Mouse (Mus musculus) kidney, embryonic 15.5 days (tissue): ENCODE measurements around the gene Map4k5. TPM values are rescaled to one million over a fixed set of nuclear protein-coding genes. Genes with fewer than 3 reads are reported as not detected.
A peak's percentile ranks its signal among the peaks of the same experiment; 100 is the strongest.

Experiments
- ATAC-seq: fragments of 200-750 bp; cut with Nextera tagmentation; replicated peaks from 2 replicates; pipeline ENCODE4 v1.8.0; 2017; ENCODE audit warnings: moderate TSS enrichment; ENCODE audit not compliant: low FRiP score
- H3K27ac ChIP-seq: fragments of 300-500 bp; sonication (generic); 2 replicates; pipeline ENCODE4 v1.5.1; 2015; ENCODE audit warnings: mild to moderate bottlenecking, inconsistent platforms
- H3K27me3 ChIP-seq: fragments of 300-500 bp; sonication (generic); 2 replicates; pipeline ENCODE4 v1.6.1; 2015; ENCODE audit warnings: inconsistent platforms
- H3K36me3 ChIP-seq: fragments of 300-500 bp; sonication (generic); 2 replicates; pipeline ENCODE4 v1.6.1; 2015; ENCODE audit warnings: inconsistent platforms
- H3K4me1 ChIP-seq: fragments of 300-500 bp; sonication (generic); 2 replicates; pipeline ENCODE4 v1.6.1; 2015; ENCODE audit warnings: inconsistent platforms
- H3K4me2 ChIP-seq: fragments of 300-500 bp; sonication (generic); 2 replicates; pipeline ENCODE4 v1.6.1; 2015; ENCODE audit warnings: moderate library complexity, mild to moderate bottlenecking, inconsistent platforms
- H3K4me3 ChIP-seq: fragments of 300-500 bp; sonication (generic); replicated peaks from 2 replicates; pipeline ENCODE4 v1.5.1; 2015; ENCODE audit warnings: mild to moderate bottlenecking, inconsistent platforms
- H3K9ac ChIP-seq: fragments of 300-500 bp; sonication (generic); 2 replicates; pipeline ENCODE4 v1.6.1; 2015; ENCODE audit warnings: mild to moderate bottlenecking, inconsistent platforms
- H3K9me3 ChIP-seq: fragments of 300-500 bp; sonication (generic); replicated peaks from 2 replicates; pipeline ENCODE4 v1.6.1; 2016; ENCODE audit warnings: inconsistent platforms
- WGBS: fragments of 180-500 bp; shearing (Covaris S2); methylation state at CpG from one replicate; pipeline ENCODE4 v1.1.7; 2015; ENCODE audit warnings: mixed read lengths; 5-methylcytosine and 5-hydroxymethylcytosine counted together
- polyA plus RNA-seq: library from polyadenylated mRNA; unstranded; fragments of >200 nt; fragmentation: Nextera tagmentation; extraction: Ambion mirVana; gene quantifications from 2 replicates; pipeline ENCODE4 v1.2.1, GENCODE M21; 2015

Gene Map4k5
- polyA plus RNA-seq, 1 experiment from 2014 or later: 34.3 TPM

- H3K36me3 ChIP-seq: no peaks in the 10 kb centered on the region
- peaks cover 13% of the 10 kb centered on the region for H3K4me1 ChIP-seq
- H3K9me3 ChIP-seq: no peaks in the 10 kb centered on the region
- H3K4me3 ChIP-seq: peak overlapping the region; percentile 40
- H3K27ac ChIP-seq: no peak overlapping the region
- WGBS: 37% methylated on average over 19 of the region's 19 CpGs
- ATAC-seq: 0 out of 2 replicates have a peak, but pooled peaks have one; percentile 22
- peak overlapping the region; percentile 76 for H3K4me2 ChIP-seq
- no peak overlapping the region for H3K9ac ChIP-seq
- no peaks in the 10 kb centered on the region for H3K27me3 ChIP-seq
These were observed 15.5 kb upstream of the Map4k5 start for GRCm38 (mm10) chr12:69908511-69908900.

- Histone ChIP-seq H3K9me3 (no peaks in the 10 kb centered on the region), H3K27me3 (no peaks in the 10 kb centered on the region), H3K9ac (no peak overlapping the region), H3K4me2 (peak overlapping the region; percentile 76), H3K27ac (no peak overlapping the region), H3K4me3 (peak overlapping the region; percentile 40), H3K4me1 (peaks cover 13% of the 10 kb centered on the region), H3K36me3 (no peaks in the 10 kb centered on the region)
- ATAC-seq: peak; percentile 66
- 5% methylated on average over 30 of the region's 30 CpGs for WGBS
These were observed 14.9 kb upstream of the Map4k5 start for GRCm38 (mm10) chr12:69907667-69908510.

GRCm38 (mm10) chr12:69904991-69905390 is 12.0 kb upstream of the Map4k5 start:
- Histone ChIP-seq H3K27ac (no peak overlapping the region), H3K9me3 (no peaks in the 10 kb centered on the region), H3K4me3 (no peak overlapping the region), H3K36me3 (no peaks in the 10 kb centered on the region), H3K4me2 (no peak overlapping the region), H3K27me3 (no peaks in the 10 kb centered on the region), H3K9ac (no peak overlapping the region), H3K4me1 (peaks cover 13% of the 10 kb centered on the region)
- no peak for ATAC-seq
- 76% methylated on average over 2 of the region's 2 CpGs for WGBS

GRCm38 (mm10) chr12:69898119-69898518 is 5.1 kb upstream of the Map4k5 start:
- Histone ChIP-seq H3K36me3 (no peaks in the 10 kb centered on the region), H3K4me3 (no peak overlapping the region), H3K27me3 (no peaks in the 10 kb centered on the region), H3K4me1 (peaks cover 12% of the 10 kb centered on the region), H3K4me2 (no peak overlapping the region), H3K9me3 (no peaks in the 10 kb centered on the region), H3K9ac (no peak overlapping the region), H3K27ac (no peak overlapping the region)
- WGBS: 84% methylated on average over 4 of the region's 4 CpGs
- no peak for ATAC-seq

- Histone ChIP-seq H3K27ac (peak overlapping the region; percentile 68; the same call in 1 of the 2 replicates), H3K4me1 (peaks cover 29% of the 10 kb centered on the region), H3K27me3 (no peaks in the 10 kb centered on the region), H3K36me3 (no peaks in the 10 kb centered on the region), H3K9ac (no peak overlapping the region), H3K4me2 (no peak overlapping the region), H3K9me3 (no peaks in the 10 kb centered on the region), H3K4me3 (no peak overlapping the region)
- WGBS: 40% methylated on average over 2 of the region's 2 CpGs
- ATAC-seq: no peak
These were observed 2.0 kb upstream of the Map4k5 start for GRCm38 (mm10) chr12:69895046-69895445.

GRCm38 (mm10) chr12:69893927-69894326 is 927 bp upstream of the Map4k5 start:
- H3K4me2 ChIP-seq: no peak overlapping the region
- ATAC-seq: no peak
- H3K36me3 ChIP-seq: no peaks in the 10 kb centered on the region
- H3K9me3 ChIP-seq: no peaks in the 10 kb centered on the region
- no peak overlapping the region for H3K4me3 ChIP-seq
- no peak overlapping the region for H3K9ac ChIP-seq
- 67% methylated on average over 6 of the region's 6 CpGs for WGBS
- H3K27me3 ChIP-seq: no peaks in the 10 kb centered on the region
- no peak overlapping the region for H3K27ac ChIP-seq
- peaks cover 36% of the 10 kb centered on the region for H3K4me1 ChIP-seq

- H3K27me3 ChIP-seq: no peaks in the 10 kb centered on the region
- no peak for ATAC-seq
- peak overlapping the region; percentile 93 for H3K9ac ChIP-seq
- H3K4me3 ChIP-seq: peak overlapping the region; percentile 96
- peak overlapping the region; percentile 76 for H3K4me2 ChIP-seq
- no peaks in the 10 kb centered on the region for H3K36me3 ChIP-seq
- no peaks in the 10 kb centered on the region for H3K9me3 ChIP-seq
- peak overlapping the region; percentile 93 for H3K27ac ChIP-seq
- peaks cover 54% of the 10 kb centered on the region for H3K4me1 ChIP-seq
- 36% methylated on average over 3 of the region's 3 CpGs for WGBS
These were observed 1.3 kb downstream of the Map4k5 start for GRCm38 (mm10) chr12:69891721-69892120.

- Histone ChIP-seq H3K4me3 (peak overlapping the region; percentile 96), H3K27me3 (no peaks in the 10 kb centered on the region), H3K4me1 (peaks cover 54% of the 10 kb centered on the region), H3K27ac (peak overlapping the region; percentile 65), H3K4me2 (peak overlapping the region; percentile 76), H3K9me3 (no peaks in the 10 kb centered on the region), H3K36me3 (0 out of 2 replicates have a peak, but pooled peaks cover 4% of the 10 kb centered on the region), H3K9ac (0 out of 2 replicates have a peak overlapping the region, but pooled peaks have one; percentile 22)
- WGBS: 14% methylated on average over 5 of the region's 5 CpGs
- no peak for ATAC-seq
These were observed 2.5 kb downstream of the Map4k5 start for GRCm38 (mm10) chr12:69890476-69890875.

- WGBS: 44% methylated on average over 6 of the region's 6 CpGs
- H3K27me3 ChIP-seq: no peaks in the 10 kb centered on the region
- peaks cover 56% of the 10 kb centered on the region for H3K4me1 ChIP-seq
- ATAC-seq: no peak
- H3K4me2 ChIP-seq: peak overlapping the region; percentile 76
- H3K9me3 ChIP-seq: no peaks in the 10 kb centered on the region
- H3K27ac ChIP-seq: peak overlapping the region; percentile 65
- H3K36me3 ChIP-seq: 0 out of 2 replicates have a peak, but pooled peaks cover 4% of the 10 kb centered on the region
- peak overlapping the region; percentile 96 for H3K4me3 ChIP-seq
- 0 out of 2 replicates have a peak overlapping the region, but pooled peaks have one; percentile 22 for H3K9ac ChIP-seq
These were observed 2.9 kb downstream of the Map4k5 start for GRCm38 (mm10) chr12:69890051-69890450.

- Histone ChIP-seq H3K36me3 (0 out of 2 replicates have a peak, but pooled peaks cover 4% of the 10 kb centered on the region), H3K4me2 (no peak overlapping the region), H3K9me3 (no peaks in the 10 kb centered on the region), H3K27ac (no peak overlapping the region), H3K4me3 (no peak overlapping the region), H3K9ac (no peak overlapping the region), H3K4me1 (peaks cover 58% of the 10 kb centered on the region), H3K27me3 (no peaks in the 10 kb centered on the region)
- no peak for ATAC-seq
- 67% methylated on average over 1 of the region's 1 CpGs for WGBS
These were observed 4.7 kb downstream of the Map4k5 start for GRCm38 (mm10) chr12:69888345-69888744.

- no peak overlapping the region for H3K27ac ChIP-seq
- H3K4me3 ChIP-seq: no peak overlapping the region
- no peak for ATAC-seq
- no peak overlapping the region for H3K9ac ChIP-seq
- 0 out of 2 replicates have a peak, but pooled peaks cover 4% of the 10 kb centered on the region for H3K36me3 ChIP-seq
- WGBS: 64% methylated on average over 6 of the region's 6 CpGs
- H3K4me2 ChIP-seq: no peak overlapping the region
- no peaks in the 10 kb centered on the region for H3K9me3 ChIP-seq
- no peaks in the 10 kb centered on the region for H3K27me3 ChIP-seq
- peaks cover 55% of the 10 kb centered on the region for H3K4me1 ChIP-seq
These were observed 5.2 kb downstream of the Map4k5 start for GRCm38 (mm10) chr12:69887776-69888175.

- no peaks in the 10 kb centered on the region for H3K9me3 ChIP-seq
- H3K36me3 ChIP-seq: 0 out of 2 replicates have a peak, but pooled peaks cover 4% of the 10 kb centered on the region
- 91% methylated on average over 5 of the region's 5 CpGs for WGBS
- H3K27ac ChIP-seq: no peak overlapping the region
- no peak overlapping the region for H3K9ac ChIP-seq
- H3K4me2 ChIP-seq: no peak overlapping the region
- H3K4me3 ChIP-seq: no peak overlapping the region
- no peak for ATAC-seq
- no peaks in the 10 kb centered on the region for H3K27me3 ChIP-seq
- H3K4me1 ChIP-seq: peaks cover 53% of the 10 kb centered on the region
These were observed 7.7 kb downstream of the Map4k5 start for GRCm38 (mm10) chr12:69885170-69885923.
